27 mouse cellular contexts compared by ENCODE assay signal in the genomic region with DNA sequence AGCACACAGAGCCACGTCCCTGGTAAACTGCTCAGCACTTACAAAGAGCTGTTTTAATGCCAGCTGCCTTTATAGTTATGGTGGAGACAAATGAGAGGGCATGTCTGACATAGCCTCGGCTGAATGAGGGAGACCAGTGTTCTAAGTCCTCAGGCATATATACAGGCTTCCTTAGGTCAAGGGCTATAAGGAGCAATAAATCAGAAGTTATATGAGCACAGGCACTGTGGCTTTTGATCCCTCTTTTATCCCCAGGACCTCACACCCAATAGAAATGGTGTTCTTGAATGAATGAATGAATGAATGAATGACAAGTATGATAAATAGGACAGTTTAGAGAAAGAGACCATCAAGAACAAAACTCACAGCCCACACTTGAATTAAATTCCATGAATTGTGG. TPM values are rescaled to one million over a fixed set of nuclear protein-coding genes. Genes with fewer than 3 reads are reported as not detected.
DNase-seq lines count a peak whose midpoint lies in the region; ATAC-seq lines count a peak whose summit lies in the region.
"Had no signal": no experiment of that assay in that cellular context is flagged by ENCODE, and none has a peak within 500 bp of the region (broad histone marks: within the 10 kb centered on the region; RNA-seq: fewer than 3 reads in every experiment).

No protein-coding gene starts in this region.

- no peak for ATAC-seq in forebrain, embryonic 16.5 days
- ATAC-seq in forebrain, embryonic 13.5 days = no peak
- ATAC-seq in hindbrain, embryonic 15.5 days (ENCODE audit: low FRiP score, low read depth) = no peak
- ATAC-seq in hindbrain, embryonic 12.5 days (ENCODE audit: low FRiP score) = no peak
- no peak for ATAC-seq in neural tube, embryonic 13.5 days (ENCODE audit: low read depth)
- ATAC-seq: activated CD4-positive, CD25-positive, alpha-beta regulatory T cell, adult 4 months; forebrain, embryonic 15.5 days; liver, postnatal 0 days; lung, postnatal 0 days had no signal

- DNase-seq in neural tube, embryonic 10.5 days (ENCODE audit: extremely low spot score, low spot score) = no peak
- no peak for DNase-seq in adipocyte (ENCODE audit: low spot score)
- DNase-seq: adrenal gland, postnatal 10 days; cerebellum, adult 2 months; cerebellum, postnatal 36 days; embryo, embryonic 11 days; gastrocnemius, postnatal 36 days; heart, postnatal 36 days; kidney, adult 9 months; kidney, postnatal 14 days; layer of hippocampus, postnatal 36 days; liver, postnatal 0 days; thymus, adult 18-20 months; thymus, postnatal 36 days had no signal

- H3K9me3 ChIP-seq in forebrain, embryonic 16.5 days (ENCODE audit: control insufficient read depth, low read length) = no peaks in the 10 kb centered on the region
- no peaks in the 10 kb centered on the region for H3K9me3 ChIP-seq in forebrain, embryonic 13.5 days (replicated peaks)
- no peaks in the 10 kb centered on the region for H3K9me3 ChIP-seq in hindbrain, embryonic 15.5 days
- no peaks in the 10 kb centered on the region for H3K9me3 ChIP-seq in hindbrain, embryonic 12.5 days (replicated peaks)
- H3K9me3 ChIP-seq in neural tube, embryonic 13.5 days = no peaks in the 10 kb centered on the region
- H3K9me3 ChIP-seq: embryonic facial prominence, embryonic 13.5 days; forebrain, embryonic 15.5 days; heart, embryonic 15.5 days; limb, embryonic 12.5 days; neural tube, embryonic 12.5 days had no signal

- WGBS in forebrain, embryonic 16.5 days = 50% methylated on average over 2 of the region's 2 CpGs
- 46% methylated on average over 2 of the region's 2 CpGs for WGBS in forebrain, embryonic 13.5 days
- 28% methylated on average over 2 of the region's 2 CpGs for WGBS in hindbrain, embryonic 15.5 days
- WGBS in hindbrain, embryonic 12.5 days = 48% methylated on average over 2 of the region's 2 CpGs
- 18% methylated on average over 2 of the region's 2 CpGs for WGBS in neural tube, embryonic 13.5 days

- no peak overlapping the region for H3K4me2 ChIP-seq in forebrain, embryonic 16.5 days (ENCODE audit: low read length)
- H3K4me2 ChIP-seq in forebrain, embryonic 13.5 days = no peak overlapping the region
- peak overlapping the region; percentile 91 for H3K4me2 ChIP-seq in hindbrain, embryonic 15.5 days
- H3K4me2 ChIP-seq in hindbrain, embryonic 12.5 days (replicated peaks) = no peak overlapping the region
- peak overlapping the region; percentile 93 for H3K4me2 ChIP-seq in neural tube, embryonic 13.5 days

- no peak overlapping the region for H3K4me3 ChIP-seq in forebrain, embryonic 16.5 days (replicated peaks; ENCODE audit: low read length)
- no peak overlapping the region for H3K4me3 ChIP-seq in forebrain, embryonic 13.5 days
- H3K4me3 ChIP-seq in hindbrain, embryonic 15.5 days = no peak overlapping the region
- no peak overlapping the region for H3K4me3 ChIP-seq in hindbrain, embryonic 12.5 days
- H3K4me3 ChIP-seq in neural tube, embryonic 13.5 days = no peak overlapping the region
- H3K4me3 ChIP-seq: limb, embryonic 12.5 days; neural tube, embryonic 12.5 days had no signal

- H3K9ac ChIP-seq in forebrain, embryonic 16.5 days (replicated peaks; ENCODE audit: low read depth, low read length) = 0 out of 2 replicates have a peak overlapping the region, but pooled peaks have one; percentile 22
- no peak overlapping the region for H3K9ac ChIP-seq in forebrain, embryonic 13.5 days
- H3K9ac ChIP-seq in hindbrain, embryonic 15.5 days = no peak overlapping the region
- H3K9ac ChIP-seq in hindbrain, embryonic 12.5 days = no peak overlapping the region
- peak overlapping the region; percentile 61 for H3K9ac ChIP-seq in neural tube, embryonic 13.5 days
- H3K9ac ChIP-seq: embryonic facial prominence, embryonic 13.5 days; forebrain, embryonic 15.5 days; heart, embryonic 15.5 days; limb, embryonic 12.5 days; liver, postnatal 0 days; neural tube, embryonic 12.5 days had no signal

- peaks cover 25% of the 10 kb centered on the region for H3K4me1 ChIP-seq in forebrain, embryonic 16.5 days (replicated peaks; ENCODE audit: control insufficient read depth, insufficient read depth, low read length)
- H3K4me1 ChIP-seq in forebrain, embryonic 13.5 days = peaks cover 16% of the 10 kb centered on the region
- H3K4me1 ChIP-seq in hindbrain, embryonic 15.5 days (replicated peaks) = peaks cover 37% of the 10 kb centered on the region
- H3K4me1 ChIP-seq in hindbrain, embryonic 12.5 days = peaks cover 26% of the 10 kb centered on the region
- H3K4me1 ChIP-seq in neural tube, embryonic 13.5 days (replicated peaks) = peaks cover 60% of the 10 kb centered on the region

- H3K36me3 ChIP-seq in forebrain, embryonic 16.5 days (ENCODE audit: control insufficient read depth, insufficient read depth) = no peaks in the 10 kb centered on the region
- H3K36me3 ChIP-seq in forebrain, embryonic 13.5 days (ENCODE audit: poor library complexity, severe bottlenecking) = no peaks in the 10 kb centered on the region
- no peaks in the 10 kb centered on the region for H3K36me3 ChIP-seq in hindbrain, embryonic 15.5 days
- H3K36me3 ChIP-seq in hindbrain, embryonic 12.5 days = no peaks in the 10 kb centered on the region
- H3K36me3 ChIP-seq in neural tube, embryonic 13.5 days = no peaks in the 10 kb centered on the region
- H3K36me3 ChIP-seq: embryonic facial prominence, embryonic 13.5 days; forebrain, embryonic 15.5 days; heart, embryonic 15.5 days; limb, embryonic 12.5 days; neural tube, embryonic 12.5 days had no signal

- no peaks in the 10 kb centered on the region for H3K27me3 ChIP-seq in forebrain, embryonic 16.5 days (replicated peaks; ENCODE audit: control insufficient read depth, insufficient read depth, low read length)
- H3K27me3 ChIP-seq in forebrain, embryonic 13.5 days = no peaks in the 10 kb centered on the region
- no peaks in the 10 kb centered on the region for H3K27me3 ChIP-seq in hindbrain, embryonic 15.5 days
- H3K27me3 ChIP-seq in hindbrain, embryonic 12.5 days = no peaks in the 10 kb centered on the region
- no peaks in the 10 kb centered on the region for H3K27me3 ChIP-seq in neural tube, embryonic 13.5 days
- H3K27me3 ChIP-seq: embryonic facial prominence, embryonic 13.5 days; forebrain, embryonic 15.5 days; heart, embryonic 15.5 days; limb, embryonic 12.5 days; neural tube, embryonic 12.5 days had no signal

- H3K27ac ChIP-seq in forebrain, embryonic 16.5 days (ENCODE audit: low read length) = no peak overlapping the region
- no peak overlapping the region for H3K27ac ChIP-seq in forebrain, embryonic 13.5 days
- H3K27ac ChIP-seq in hindbrain, embryonic 15.5 days (replicated peaks) = no peak overlapping the region
- no peak overlapping the region for H3K27ac ChIP-seq in hindbrain, embryonic 12.5 days
- no peak overlapping the region; the same call in 1 of the 2 replicates for H3K27ac ChIP-seq in neural tube, embryonic 13.5 days (replicated peaks)
- H3K27ac ChIP-seq: embryonic facial prominence, embryonic 13.5 days; forebrain, embryonic 15.5 days; heart, embryonic 15.5 days; limb, embryonic 12.5 days; macrophage; neural tube, embryonic 12.5 days had no signal

RNA-seq across cellular contexts. Expression of a gene that starts 16.8 kb away (rescaled TPM):
- polyA plus RNA-seq in forebrain, embryonic 16.5 days (2015; fragmentation: Nextera tagmentation; extraction: Ambion mirVana) = 44.3 TPM in 2 replicates
- 49.9 and 53.6 TPM in 2 replicates for polyA plus RNA-seq in forebrain, embryonic 13.5 days (2015; fragmentation: Nextera tagmentation; extraction: Ambion mirVana)
- 36.3 and 40.9 TPM in 2 replicates for polyA plus RNA-seq in hindbrain, embryonic 15.5 days (2015; fragmentation: Nextera tagmentation; extraction: Ambion mirVana)
- 47.6 and 48.2 TPM in 2 replicates for polyA plus RNA-seq in hindbrain, embryonic 12.5 days (2016; fragmentation: Nextera tagmentation; extraction: Ambion mirVana)
- polyA plus RNA-seq in neural tube, embryonic 13.5 days (2015; fragmentation: Nextera tagmentation; extraction: Ambion mirVana) = 47.3 and 49.7 TPM in 2 replicates

RNA-seq across cellular contexts. Expression of a gene that starts 16.9 kb away (rescaled TPM):
- polyA plus RNA-seq in forebrain, embryonic 16.5 days (2015; fragmentation: Nextera tagmentation; extraction: Ambion mirVana) = 77.5 and 88.1 TPM in 2 replicates
- polyA plus RNA-seq in forebrain, embryonic 13.5 days (2015; fragmentation: Nextera tagmentation; extraction: Ambion mirVana) = 59.0 and 67.2 TPM in 2 replicates
- polyA plus RNA-seq in hindbrain, embryonic 15.5 days (2015; fragmentation: Nextera tagmentation; extraction: Ambion mirVana) = 110 and 115 TPM in 2 replicates
- 66.0 and 68.5 TPM in 2 replicates for polyA plus RNA-seq in hindbrain, embryonic 12.5 days (2016; fragmentation: Nextera tagmentation; extraction: Ambion mirVana)
- 84.7 and 85.7 TPM in 2 replicates for polyA plus RNA-seq in neural tube, embryonic 13.5 days (2015; fragmentation: Nextera tagmentation; extraction: Ambion mirVana)

Comparison
In these comparisons a context has a peak if more than half of its experiments do, and no peak if none do; other contexts are left out.
1. H3K4me2 ChIP-seq: peak in hindbrain, embryonic 15.5 days (single experiment) and neural tube, embryonic 13.5 days (single experiment); none in forebrain, embryonic 16.5 days (single experiment), forebrain, embryonic 13.5 days (single experiment) and hindbrain, embryonic 12.5 days (single experiment).
2. H3K9ac ChIP-seq: peak in forebrain, embryonic 16.5 days (single experiment) and neural tube, embryonic 13.5 days (single experiment); none in forebrain, embryonic 13.5 days (single experiment), hindbrain, embryonic 15.5 days (single experiment) and hindbrain, embryonic 12.5 days (single experiment).